Mouse (Mus musculus): ENCODE measurements around the gene Cdh4. TPM values are rescaled to one million over a fixed set of nuclear protein-coding genes. Genes with fewer than 3 reads are reported as not detected.

Gene Cdh4
- polyA plus RNA-seq, 1 experiment from 2014 or later, result 1.1 TPM

DNA sequence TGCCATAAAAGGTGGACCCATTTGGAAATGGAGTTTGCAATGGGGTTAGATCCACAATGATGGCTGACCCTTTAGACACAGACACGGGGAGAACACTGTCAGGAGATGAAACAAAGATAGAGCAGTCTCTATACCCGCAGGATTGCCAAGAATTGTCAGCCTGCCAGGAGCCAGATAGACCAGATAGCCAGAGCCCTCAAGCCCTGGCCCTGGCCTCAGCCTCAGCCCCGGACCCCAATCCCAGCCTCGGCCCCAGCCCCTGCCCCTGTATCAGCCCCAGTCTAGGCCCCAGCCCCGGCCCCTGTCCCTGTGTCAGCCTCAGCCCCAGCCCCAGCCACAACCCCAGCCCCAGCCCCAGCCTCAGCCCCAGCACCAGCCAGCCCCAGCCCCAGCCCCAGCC, 345.6 kb downstream of the Cdh4 start:
- Histone ChIP-seq H3K9me3 (ENCODE audit: control insufficient read depth, low read length) (no peaks in the 10 kb centered on the region), H3K36me3 (ENCODE audit: control insufficient read depth, insufficient read depth, low read length) (no peaks in the 10 kb centered on the region), H3K27me3 (ENCODE audit: control insufficient read depth, insufficient read depth, low read length) (no peaks in the 10 kb centered on the region), H3K4me1 (ENCODE audit: control insufficient read depth in 2 of 2, insufficient read depth in 2 of 2, low read length in 2 of 2) (peaks cover 8 to 13% of the 10 kb centered on the region in 2 experiments), H3K4me2 (ENCODE audit: low read length) (no peak overlapping the region), H3K9ac (ENCODE audit: low read length) (no peak overlapping the region), H3K4me3 (ENCODE audit: control insufficient read depth in 1 of 2, insufficient read depth in 1 of 2, low read depth in 1 of 2, low read length in 2 of 2) (no peak overlapping the region), H3K27ac (replicated peaks in 1 of 2; ENCODE audit: control insufficient read depth in 1 of 2, insufficient read depth in 1 of 2, low read depth in 2 of 2, low read length in 2 of 2) (no peak overlapping the region)
- 49% methylated on average over 5 of the region's 5 CpGs for WGBS
- no peak for ATAC-seq (ENCODE audit: insufficient number of reproducible peaks, insufficient read depth, low FRiP score, low read depth)

DNA sequence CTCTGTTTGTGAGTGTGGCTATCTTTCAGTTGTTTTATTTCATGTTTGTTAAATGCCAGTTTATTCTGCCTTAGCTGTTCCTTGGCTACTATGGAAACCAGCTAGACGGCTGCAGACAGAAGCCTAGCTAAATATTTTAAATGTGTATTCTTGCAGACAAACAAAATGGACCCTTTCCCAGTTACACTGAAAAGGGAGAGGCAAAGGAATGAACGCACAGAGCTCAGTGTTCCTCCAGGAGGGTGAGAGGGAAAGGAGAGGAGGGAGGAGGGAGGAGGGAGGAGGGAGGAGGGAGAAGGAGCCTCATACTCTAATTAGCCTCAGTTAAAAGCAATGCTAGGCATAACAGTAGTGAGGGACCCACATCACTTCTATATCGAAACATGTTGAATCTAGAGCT, 348.5 kb downstream of the Cdh4 start:
- Histone ChIP-seq H3K9me3 (ENCODE audit: control insufficient read depth, low read length) (no peaks in the 10 kb centered on the region), H3K4me2 (ENCODE audit: low read length) (no peak overlapping the region), H3K9ac (ENCODE audit: low read length) (no peak overlapping the region), H3K27ac (replicated peaks in 1 of 2; ENCODE audit: control insufficient read depth in 1 of 2, insufficient read depth in 1 of 2, low read depth in 2 of 2, low read length in 2 of 2) (no peak overlapping the region), H3K4me1 (ENCODE audit: control insufficient read depth in 2 of 2, insufficient read depth in 2 of 2, low read length in 2 of 2) (peaks cover 14 to 20% of the 10 kb centered on the region in 2 experiments), H3K36me3 (ENCODE audit: control insufficient read depth, insufficient read depth, low read length) (no peaks in the 10 kb centered on the region), H3K4me3 (ENCODE audit: control insufficient read depth in 1 of 2, insufficient read depth in 1 of 2, low read depth in 1 of 2, low read length in 2 of 2) (no peak overlapping the region), H3K27me3 (ENCODE audit: control insufficient read depth, insufficient read depth, low read length) (no peaks in the 10 kb centered on the region)
- WGBS, result 76% methylated on average over 3 of the region's 3 CpGs
- no peak for ATAC-seq (ENCODE audit: insufficient number of reproducible peaks, insufficient read depth, low FRiP score, low read depth)

DNA sequence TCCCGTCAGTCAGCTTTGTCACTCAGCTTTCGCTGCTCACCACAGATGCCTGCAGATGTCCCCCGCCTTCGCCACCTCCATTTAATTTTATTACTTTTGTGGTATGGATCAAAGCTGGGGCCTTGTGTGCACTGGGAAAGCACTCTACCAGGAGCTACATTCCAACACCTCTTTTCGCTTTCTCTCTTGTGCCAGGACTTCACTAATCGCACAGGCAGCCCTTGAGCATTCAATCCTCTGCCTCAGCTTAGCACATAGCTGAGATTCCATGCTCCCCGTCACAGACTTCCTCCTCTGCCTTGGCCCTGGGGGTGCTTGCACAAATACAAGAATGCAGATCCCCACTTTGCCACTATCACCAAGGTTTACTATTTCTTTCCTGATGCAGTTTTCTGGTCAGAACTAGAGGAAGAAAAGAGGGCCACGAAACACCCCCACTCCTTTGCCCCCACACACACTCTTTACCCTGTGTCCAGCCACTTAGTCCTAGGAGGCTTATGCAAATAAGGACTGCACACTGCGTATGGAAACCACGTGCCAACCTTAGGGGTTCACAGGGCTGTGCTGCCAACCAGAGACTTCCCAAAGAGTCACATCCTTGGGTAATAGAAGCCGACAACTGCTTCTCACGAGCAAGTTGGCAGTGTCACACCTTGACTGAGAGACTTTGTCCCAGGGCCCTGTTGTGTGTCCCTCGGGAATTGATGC, 350.3 kb downstream of the Cdh4 start:
- 30% methylated on average over 13 of the region's 13 CpGs for WGBS
- no peak for ATAC-seq (ENCODE audit: insufficient number of reproducible peaks, insufficient read depth, low FRiP score, low read depth)

DNA sequence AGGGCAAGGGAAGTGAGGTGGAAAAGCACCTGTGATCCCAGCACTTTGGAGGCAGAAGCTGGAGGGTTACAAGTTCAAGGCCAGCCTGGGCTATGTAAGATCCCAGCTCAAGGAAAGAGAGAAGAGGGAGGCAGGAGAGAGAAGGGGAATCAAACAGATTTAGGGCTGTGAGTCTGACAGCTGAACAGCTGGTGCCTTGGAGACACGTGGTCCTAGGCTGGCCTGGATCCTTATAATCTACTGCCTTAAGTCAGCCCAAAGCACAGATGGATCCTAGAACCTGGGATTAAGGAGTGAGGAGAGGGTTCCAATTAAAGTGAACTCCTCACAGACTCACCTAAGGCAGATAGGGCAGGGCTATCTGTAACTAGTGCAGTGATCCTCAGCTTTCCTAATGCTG, 352.1 kb downstream of the Cdh4 start:
- Histone ChIP-seq H3K4me2 (ENCODE audit: low read length) (no peak overlapping the region), H3K27me3 (ENCODE audit: control insufficient read depth, insufficient read depth, low read length) (no peaks in the 10 kb centered on the region), H3K36me3 (ENCODE audit: control insufficient read depth, insufficient read depth, low read length) (no peaks in the 10 kb centered on the region), H3K4me1 (ENCODE audit: control insufficient read depth in 2 of 2, insufficient read depth in 2 of 2, low read length in 2 of 2) (peaks cover 21 to 26% of the 10 kb centered on the region in 2 experiments), H3K27ac (replicated peaks in 1 of 2; ENCODE audit: control insufficient read depth in 1 of 2, insufficient read depth in 1 of 2, low read depth in 2 of 2, low read length in 2 of 2) (no peak overlapping the region), H3K9ac (ENCODE audit: low read length) (no peak overlapping the region), H3K4me3 (ENCODE audit: control insufficient read depth in 1 of 2, insufficient read depth in 1 of 2, low read depth in 1 of 2, low read length in 2 of 2) (no peak overlapping the region), H3K9me3 (ENCODE audit: control insufficient read depth, low read length) (no peaks in the 10 kb centered on the region)
- ATAC-seq (ENCODE audit: insufficient number of reproducible peaks, insufficient read depth, low FRiP score, low read depth), result no peak
- 70% methylated on average over 1 of the region's 1 CpGs for WGBS

More for the DNA sequence above, 350.3 kb downstream of the Cdh4 start:
- Histone ChIP-seq H3K4me1 (ENCODE audit: control insufficient read depth in 2 of 2, insufficient read depth in 2 of 2, low read length in 2 of 2) (peaks cover 14 to 20% of the 10 kb centered on the region in 2 experiments), H3K4me2 (ENCODE audit: low read length) (peak overlapping the region; percentile 36), H3K27ac (replicated peaks in 1 of 2; ENCODE audit: control insufficient read depth in 1 of 2, insufficient read depth in 1 of 2, low read depth in 2 of 2, low read length in 2 of 2) (peak overlapping the region; percentile 78 to 81), H3K4me3 (ENCODE audit: control insufficient read depth in 1 of 2, insufficient read depth in 1 of 2, low read depth in 1 of 2, low read length in 2 of 2) (no peak overlapping the region), H3K27me3 (ENCODE audit: control insufficient read depth, insufficient read depth, low read length) (no peaks in the 10 kb centered on the region), H3K9me3 (ENCODE audit: control insufficient read depth, low read length) (no peaks in the 10 kb centered on the region), H3K9ac (ENCODE audit: low read length) (peak overlapping the region; percentile 38; the same call in 1 of the 2 replicates), H3K36me3 (ENCODE audit: control insufficient read depth, insufficient read depth, low read length) (no peaks in the 10 kb centered on the region)

DNA sequence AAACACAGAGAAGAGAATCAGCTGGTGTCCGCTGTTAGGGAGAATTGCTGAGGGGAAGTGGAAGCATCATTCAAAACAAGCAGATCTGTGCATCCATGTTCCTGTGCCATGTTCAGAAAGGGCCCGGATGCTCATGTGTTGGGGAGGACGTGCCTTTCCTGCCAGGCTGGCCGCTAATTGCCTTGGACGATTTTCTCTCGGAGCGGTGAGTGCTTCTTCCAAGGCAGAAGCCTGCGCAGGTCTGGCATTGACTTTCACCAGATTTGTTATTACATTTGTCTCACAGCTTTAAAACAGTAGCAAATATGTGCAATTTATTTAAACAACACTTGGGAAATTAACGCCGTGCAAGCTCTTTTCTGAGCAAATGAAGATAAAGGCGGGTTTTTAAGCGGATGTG, 353.2 kb downstream of the Cdh4 start:
- 81% methylated on average over 12 of the region's 12 CpGs for WGBS
- peaks cover 27 to 30% of the 10 kb centered on the region in 2 experiments for H3K4me1 ChIP-seq (ENCODE audit: control insufficient read depth in 2 of 2, insufficient read depth in 2 of 2, low read length in 2 of 2)

GRCm38 (mm10) chr2:179799906-179800532, 357.8 kb downstream of the Cdh4 start:
- Histone ChIP-seq H3K4me2 (ENCODE audit: low read length) (no peak overlapping the region), H3K4me1 (ENCODE audit: control insufficient read depth in 2 of 2, insufficient read depth in 2 of 2, low read length in 2 of 2) (peaks cover 20 to 27% of the 10 kb centered on the region in 2 experiments; a peak in 3 of 4 replicates), H3K4me3 (ENCODE audit: control insufficient read depth in 1 of 2, insufficient read depth in 1 of 2, low read depth in 1 of 2, low read length in 2 of 2) (no peak overlapping the region), H3K36me3 (ENCODE audit: control insufficient read depth, insufficient read depth, low read length) (no peaks in the 10 kb centered on the region), H3K9ac (ENCODE audit: low read length) (no peak overlapping the region), H3K27me3 (ENCODE audit: control insufficient read depth, insufficient read depth, low read length) (no peaks in the 10 kb centered on the region), H3K27ac (replicated peaks in 1 of 2; ENCODE audit: control insufficient read depth in 1 of 2, insufficient read depth in 1 of 2, low read depth in 2 of 2, low read length in 2 of 2) (no peak overlapping the region), H3K9me3 (ENCODE audit: control insufficient read depth, low read length) (no peaks in the 10 kb centered on the region)
- WGBS, result 83% methylated on average over 19 of the region's 19 CpGs
- ATAC-seq (ENCODE audit: insufficient number of reproducible peaks, insufficient read depth, low FRiP score, low read depth), result no peak

More for the DNA sequence above, 353.2 kb downstream of the Cdh4 start:
- Histone ChIP-seq H3K27ac (replicated peaks in 1 of 2; ENCODE audit: control insufficient read depth in 1 of 2, insufficient read depth in 1 of 2, low read depth in 2 of 2, low read length in 2 of 2) (no peak overlapping the region), H3K9me3 (ENCODE audit: control insufficient read depth, low read length) (no peaks in the 10 kb centered on the region), H3K27me3 (ENCODE audit: control insufficient read depth, insufficient read depth, low read length) (no peaks in the 10 kb centered on the region), H3K4me3 (ENCODE audit: control insufficient read depth in 1 of 2, insufficient read depth in 1 of 2, low read depth in 1 of 2, low read length in 2 of 2) (no peak overlapping the region), H3K4me2 (ENCODE audit: low read length) (no peak overlapping the region), H3K9ac (ENCODE audit: low read length) (no peak overlapping the region), H3K36me3 (ENCODE audit: control insufficient read depth, insufficient read depth, low read length) (no peaks in the 10 kb centered on the region)
- no peak for ATAC-seq (ENCODE audit: insufficient number of reproducible peaks, insufficient read depth, low FRiP score, low read depth)

GRCm38 (mm10) chr2:179801042-179801441, 358.8 kb downstream of the Cdh4 start:
- 36% methylated on average over 7 of the region's 7 CpGs for WGBS
- no peaks in the 10 kb centered on the region for H3K27me3 ChIP-seq (ENCODE audit: control insufficient read depth, insufficient read depth, low read length)
- H3K4me1 ChIP-seq (ENCODE audit: control insufficient read depth in 2 of 2, insufficient read depth in 2 of 2, low read length in 2 of 2), result peaks cover 20 to 27% of the 10 kb centered on the region in 2 experiments; a peak in 3 of 4 replicates
- peak overlapping the region in 1 of 2 experiments; percentile 55; a peak in 1 of 4 replicates for H3K27ac ChIP-seq (replicated peaks in 1 of 2; ENCODE audit: control insufficient read depth in 1 of 2, insufficient read depth in 1 of 2, low read depth in 2 of 2, low read length in 2 of 2)
- no peak overlapping the region for H3K4me2 ChIP-seq (ENCODE audit: low read length)
- no peak for ATAC-seq (ENCODE audit: insufficient number of reproducible peaks, insufficient read depth, low FRiP score, low read depth)
- H3K4me3 ChIP-seq (ENCODE audit: control insufficient read depth in 1 of 2, insufficient read depth in 1 of 2, low read depth in 1 of 2, low read length in 2 of 2), result no peak overlapping the region
- no peaks in the 10 kb centered on the region for H3K36me3 ChIP-seq (ENCODE audit: control insufficient read depth, insufficient read depth, low read length)
- no peak overlapping the region for H3K9ac ChIP-seq (ENCODE audit: low read length)
- H3K9me3 ChIP-seq (ENCODE audit: control insufficient read depth, low read length), result no peaks in the 10 kb centered on the region
